Mouse (Mus musculus): ENCODE results near the gene Nlrc5. TPM values are rescaled to one million over a fixed set of nuclear protein-coding genes. Genes with fewer than 3 reads are reported as not detected.

Gene Nlrc5
- polyA plus RNA-seq, 2 experiments: 0.23 to 0.28 TPM

DNA sequence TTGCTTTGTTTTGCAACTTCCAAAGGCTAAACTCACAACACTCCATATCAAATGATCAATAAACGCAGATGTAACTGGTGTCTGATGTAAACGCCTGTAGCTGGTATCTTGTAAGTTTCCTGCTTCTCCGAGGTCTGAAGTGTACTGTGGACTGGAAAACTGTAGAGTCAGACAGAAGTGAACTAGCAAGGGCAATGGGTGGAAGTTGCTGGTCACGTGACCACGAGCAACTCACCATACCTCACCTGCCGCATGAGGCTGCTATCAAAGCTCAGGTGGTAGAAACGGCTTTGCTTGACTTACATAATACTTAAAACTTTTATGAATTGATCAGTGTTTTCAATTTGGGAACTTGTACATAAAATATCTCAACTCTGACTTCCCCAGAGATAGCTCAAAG lies 93.0 kb downstream of the Nlrc5 start:
- H3K9ac ChIP-seq (ENCODE audit: low read depth, low read length, severe bottlenecking): no peak overlapping the region

DNA sequence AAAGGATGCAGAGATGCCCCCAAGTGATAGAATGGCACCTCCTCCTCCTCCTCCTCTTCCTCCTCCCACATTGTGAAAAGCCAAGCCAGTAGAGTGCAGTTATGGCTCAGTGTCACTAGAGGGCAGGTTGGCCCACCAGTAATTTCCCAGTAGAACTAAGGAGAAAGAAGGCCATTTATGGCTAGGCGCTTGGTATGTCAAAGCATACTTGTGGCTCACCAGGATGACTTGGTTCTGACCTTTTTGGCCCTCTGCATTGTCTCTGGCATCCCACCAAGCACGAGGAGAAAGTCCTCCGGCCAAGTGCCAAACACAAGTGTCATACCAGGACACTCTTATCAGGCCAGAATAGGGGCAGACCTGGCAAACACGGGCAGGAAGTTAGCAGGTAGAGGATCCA lies 94.1 kb downstream of the Nlrc5 start:
- 0 out of 2 replicates have a peak, but pooled peaks cover 3% of the 10 kb centered on the region for H3K4me1 ChIP-seq (ENCODE audit: control insufficient read depth, insufficient read depth, low read length)
- no peaks in the 10 kb centered on the region for H3K36me3 ChIP-seq (ENCODE audit: control insufficient read depth, insufficient read depth, low read length)
- peaks cover 12% of the 10 kb centered on the region; the same call in 1 of the 2 replicates for H3K27me3 ChIP-seq (ENCODE audit: control insufficient read depth, insufficient read depth, low read length)
- H3K9me3 ChIP-seq (ENCODE audit: control insufficient read depth, low read length): no peaks in the 10 kb centered on the region
- no peak overlapping the region for H3K4me3 ChIP-seq (replicated peaks; ENCODE audit: low read length)
- TF ChIP-seq POLR2A (IDR thresholded peaks at IDR 0.05; ENCODE audit: borderline replicate concordance, extremely low read depth, insufficient read depth, insufficient read length): no peak
- WGBS: 47% methylated on average over 4 of the region's 4 CpGs
- ATAC-seq (ENCODE audit: low FRiP score, low read depth): no peak
- H3K4me2 ChIP-seq (replicated peaks; ENCODE audit: low read depth, low read length, severe bottlenecking): no peak overlapping the region
- H3K27ac ChIP-seq (replicated peaks; ENCODE audit: low read depth, low read length): no peak overlapping the region
- DNase-seq (ENCODE audit: low spot score): peak; percentile 31
- H3K9ac ChIP-seq (ENCODE audit: low read depth, low read length, severe bottlenecking): no peak overlapping the region

More for the DNA sequence above, 93.0 kb downstream of the Nlrc5 start:
- 0 out of 2 replicates have a peak, but pooled peaks cover 2% of the 10 kb centered on the region for H3K4me1 ChIP-seq (ENCODE audit: control insufficient read depth, insufficient read depth, low read length)
- ATAC-seq (ENCODE audit: low FRiP score, low read depth) (no peak), DNase-seq (ENCODE audit: low spot score) (no peak)
- 75% methylated on average over 7 of the region's 7 CpGs for WGBS
- no peak for TF ChIP-seq POLR2A (IDR thresholded peaks at IDR 0.05; ENCODE audit: borderline replicate concordance, extremely low read depth, insufficient read depth, insufficient read length)
- H3K4me2 ChIP-seq (replicated peaks; ENCODE audit: low read depth, low read length, severe bottlenecking): no peak overlapping the region
- H3K4me3 ChIP-seq (replicated peaks; ENCODE audit: low read length): no peak overlapping the region
- H3K27ac ChIP-seq (replicated peaks; ENCODE audit: low read depth, low read length): no peak overlapping the region
- H3K36me3 ChIP-seq (ENCODE audit: control insufficient read depth, insufficient read depth, low read length): no peaks in the 10 kb centered on the region
- peaks cover 6% of the 10 kb centered on the region; the same call in 1 of the 2 replicates for H3K27me3 ChIP-seq (ENCODE audit: control insufficient read depth, insufficient read depth, low read length)
- no peaks in the 10 kb centered on the region for H3K9me3 ChIP-seq (ENCODE audit: control insufficient read depth, low read length)

DNA sequence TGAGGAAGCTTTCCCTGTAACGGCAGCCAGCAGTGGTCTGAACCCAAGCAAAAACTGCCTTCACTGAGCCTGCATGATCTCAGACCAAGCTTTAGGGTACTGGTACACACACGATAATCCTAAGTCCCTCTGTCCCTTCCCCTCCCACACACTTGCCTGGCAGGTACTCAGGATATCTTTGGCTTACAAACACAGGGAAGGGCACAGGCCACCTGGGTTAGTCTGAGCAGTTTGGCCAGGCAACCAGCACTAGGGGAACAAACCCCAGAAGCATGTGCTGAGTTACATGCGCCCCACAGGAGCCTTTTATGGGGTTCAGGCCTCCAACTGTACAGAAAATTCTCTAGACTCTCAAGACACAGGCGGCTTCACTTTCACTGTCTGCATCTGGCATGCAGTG lies 95.7 kb downstream of the Nlrc5 start:
- DNase-seq (ENCODE audit: low spot score): no peak
- H3K27ac ChIP-seq (replicated peaks; ENCODE audit: low read depth, low read length): no peak overlapping the region
- TF ChIP-seq POLR2A (IDR thresholded peaks at IDR 0.05; ENCODE audit: borderline replicate concordance, extremely low read depth, insufficient read depth, insufficient read length): no peak
- H3K4me3 ChIP-seq (replicated peaks; ENCODE audit: low read length): no peak overlapping the region
- WGBS: 56% methylated on average over 4 of the region's 4 CpGs
- peaks cover 25% of the 10 kb centered on the region for H3K27me3 ChIP-seq (ENCODE audit: control insufficient read depth, insufficient read depth, low read length)
- no peaks in the 10 kb centered on the region for H3K9me3 ChIP-seq (ENCODE audit: control insufficient read depth, low read length)
- no peaks in the 10 kb centered on the region for H3K36me3 ChIP-seq (ENCODE audit: control insufficient read depth, insufficient read depth, low read length)
- no peak overlapping the region for H3K9ac ChIP-seq (ENCODE audit: low read depth, low read length, severe bottlenecking)
- 0 out of 2 replicates have a peak, but pooled peaks cover 3% of the 10 kb centered on the region for H3K4me1 ChIP-seq (ENCODE audit: control insufficient read depth, insufficient read depth, low read length)
- no peak for ATAC-seq (ENCODE audit: low FRiP score, low read depth)
- H3K4me2 ChIP-seq (replicated peaks; ENCODE audit: low read depth, low read length, severe bottlenecking): no peak overlapping the region

DNA sequence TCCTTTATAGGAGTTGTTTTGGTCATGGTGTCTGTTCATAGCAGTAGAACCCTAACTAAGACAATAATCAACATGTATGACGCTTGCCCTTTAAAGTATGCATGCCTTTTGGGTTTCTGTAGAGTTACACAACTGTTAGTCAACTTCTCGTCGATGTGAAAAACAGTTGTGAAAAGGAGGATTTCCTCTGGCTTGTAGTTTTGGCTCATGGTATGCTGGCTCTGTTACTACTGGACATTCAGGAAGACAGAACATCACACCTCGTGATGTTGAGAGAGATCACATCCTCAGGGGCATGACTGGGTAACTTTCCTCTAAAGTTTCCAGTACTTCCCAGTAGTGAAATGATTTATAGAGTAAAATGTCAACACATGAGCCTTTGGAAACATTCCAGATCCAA lies 96.5 kb downstream of the Nlrc5 start:
- TF ChIP-seq POLR2A (IDR thresholded peaks at IDR 0.05; ENCODE audit: borderline replicate concordance, extremely low read depth, insufficient read depth, insufficient read length): no peak
- no peaks in the 10 kb centered on the region for H3K36me3 ChIP-seq (ENCODE audit: control insufficient read depth, insufficient read depth, low read length)
- H3K4me3 ChIP-seq (replicated peaks; ENCODE audit: low read length): no peak overlapping the region
- H3K27ac ChIP-seq (replicated peaks; ENCODE audit: low read depth, low read length): no peak overlapping the region
- H3K9me3 ChIP-seq (ENCODE audit: control insufficient read depth, low read length): no peaks in the 10 kb centered on the region
- H3K4me2 ChIP-seq (replicated peaks; ENCODE audit: low read depth, low read length, severe bottlenecking): no peak overlapping the region
- no peak for ATAC-seq (ENCODE audit: low FRiP score, low read depth)
- WGBS: 83% methylated on average over 4 of the region's 4 CpGs
- no peak for DNase-seq (ENCODE audit: low spot score)
- H3K4me1 ChIP-seq (ENCODE audit: control insufficient read depth, insufficient read depth, low read length): 0 out of 2 replicates have a peak, but pooled peaks cover 3% of the 10 kb centered on the region
- H3K9ac ChIP-seq (ENCODE audit: low read depth, low read length, severe bottlenecking): no peak overlapping the region
- peaks cover 28% of the 10 kb centered on the region for H3K27me3 ChIP-seq (ENCODE audit: control insufficient read depth, insufficient read depth, low read length)

DNA sequence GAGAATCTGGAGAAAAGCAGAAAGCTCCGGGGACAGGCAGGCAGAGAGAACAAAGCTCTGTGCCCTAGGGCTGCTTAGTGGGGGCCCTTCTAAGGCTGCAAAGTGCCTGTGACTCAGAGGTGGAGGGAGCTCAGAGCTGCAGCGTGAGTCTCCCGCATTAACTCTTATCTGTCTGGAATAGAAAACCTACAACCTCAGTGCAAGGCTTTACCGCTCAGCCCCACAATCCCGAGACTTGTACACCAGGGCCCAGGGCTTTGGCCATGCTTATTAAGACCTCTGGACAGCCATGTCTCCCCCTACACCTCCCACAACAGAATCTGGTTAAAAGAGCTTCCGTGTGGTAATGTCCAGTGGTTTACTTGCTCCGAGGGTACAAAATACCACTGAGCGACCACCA lies 97.8 kb downstream of the Nlrc5 start:
- DNase-seq (ENCODE audit: low spot score): no peak
- H3K27me3 ChIP-seq (ENCODE audit: control insufficient read depth, insufficient read depth, low read length): peaks cover 28% of the 10 kb centered on the region

More for the DNA sequence above, 97.8 kb downstream of the Nlrc5 start:
- Histone ChIP-seq H3K36me3 (ENCODE audit: control insufficient read depth, insufficient read depth, low read length) (no peaks in the 10 kb centered on the region), H3K4me1 (ENCODE audit: control insufficient read depth, insufficient read depth, low read length) (0 out of 2 replicates have a peak, but pooled peaks cover 3% of the 10 kb centered on the region), H3K9me3 (ENCODE audit: control insufficient read depth, low read length) (no peaks in the 10 kb centered on the region), H3K4me3 (replicated peaks; ENCODE audit: low read length) (peak overlapping the region; percentile 70; the same call in 1 of the 2 replicates), H3K27ac (replicated peaks; ENCODE audit: low read depth, low read length) (no peak overlapping the region), H3K4me2 (replicated peaks; ENCODE audit: low read depth, low read length, severe bottlenecking) (peak overlapping the region; percentile 96), H3K9ac (ENCODE audit: low read depth, low read length, severe bottlenecking) (no peak overlapping the region)
- ATAC-seq (ENCODE audit: low FRiP score, low read depth): no peak
- WGBS: 4% methylated on average over 8 of the region's 8 CpGs
- no peak for TF ChIP-seq POLR2A (IDR thresholded peaks at IDR 0.05; ENCODE audit: borderline replicate concordance, extremely low read depth, insufficient read depth, insufficient read length)
